Mouse (Mus musculus): ENCODE data around the gene Pramel1.
"Not testable (repeated sequence)": the region's sequence is repeated elsewhere in the genome, so short reads cannot be mapped to it uniquely, and the experiment has no call there.

Gene Pramel1

DNA sequence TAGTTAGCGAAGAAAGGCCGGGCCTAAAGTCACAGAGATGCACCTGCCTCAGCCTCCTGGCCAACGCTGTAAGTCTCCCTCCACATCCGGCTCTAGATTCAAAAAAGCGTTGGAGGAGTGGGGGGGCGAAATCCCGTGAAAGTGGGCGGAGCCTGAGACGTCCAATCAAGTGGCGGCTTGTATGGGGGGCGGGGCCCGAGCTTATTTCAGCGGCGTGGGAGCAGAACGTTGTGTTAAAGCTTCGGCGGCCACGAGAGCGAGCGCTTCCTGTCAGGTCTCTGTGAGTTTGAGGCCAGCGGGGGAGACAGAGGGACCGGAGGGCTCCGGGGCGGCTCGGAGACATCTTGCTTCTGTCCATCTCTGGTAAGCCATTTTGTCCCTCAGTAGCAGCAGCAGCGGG lies at the start of gene Pramel1:
Gene Pramel1 (plus strand): TSS at position 248 of the 400 bp plus-strand sequence.
- in situ Hi-C loops (cut with MboI; ENCODE audit: low pct_unique_long_range_greater_than_20kb in 1 of 2, low sequenced_read_pairs in 2 of 2, unreplicated experiment in 1 of 2), result no loop called here

DNA sequence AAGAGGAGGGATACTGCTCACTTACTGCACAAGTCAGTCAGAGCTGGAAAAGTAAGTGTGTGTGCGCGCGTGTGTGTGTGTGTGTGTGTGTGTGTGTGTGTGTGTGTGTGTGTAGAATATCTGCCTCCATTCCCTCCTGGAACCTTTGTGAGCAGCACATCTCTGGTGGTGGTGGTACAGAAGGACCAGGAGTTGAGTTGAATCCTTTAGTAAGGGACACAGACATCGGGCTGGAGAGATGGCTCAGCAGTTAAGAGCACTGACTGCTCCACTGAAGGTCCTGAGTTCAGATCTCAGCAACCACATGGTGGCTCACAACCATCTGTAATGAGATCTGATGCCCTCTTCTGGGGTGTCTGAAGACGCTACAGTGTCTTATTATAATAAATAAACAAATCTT lies 48.7 kb upstream of the Pramel1 start:
- in situ Hi-C loops (cut with MboI; ENCODE audit: low pct_unique_long_range_greater_than_20kb in 1 of 2, low sequenced_read_pairs in 2 of 2, unreplicated experiment in 1 of 2), result not testable (repeated sequence)

DNA sequence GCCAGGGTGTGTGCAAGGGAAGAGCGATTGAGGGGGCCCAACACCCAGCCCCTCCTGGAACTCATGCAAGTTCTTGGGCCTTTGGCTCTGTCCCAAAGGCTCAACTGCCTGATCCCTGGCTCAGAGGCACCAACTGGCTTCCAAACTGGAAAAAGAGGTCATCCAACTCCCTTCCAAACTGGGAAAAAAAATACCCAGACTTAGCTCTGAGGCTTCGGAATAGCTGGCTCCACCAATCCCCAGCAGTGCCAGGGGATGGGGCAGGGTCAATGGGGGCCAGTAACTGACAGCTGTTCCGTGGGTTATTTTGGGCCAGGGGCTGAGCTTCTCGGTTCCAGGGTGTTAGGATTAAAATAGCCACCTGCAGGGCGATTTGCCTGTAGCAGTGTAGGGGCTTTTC lies 45.5 kb upstream of the Pramel1 start:
- in situ Hi-C loops (cut with MboI; ENCODE audit: low pct_unique_long_range_greater_than_20kb in 1 of 2, low sequenced_read_pairs in 2 of 2, unreplicated experiment in 1 of 2), result no loop called here

DNA sequence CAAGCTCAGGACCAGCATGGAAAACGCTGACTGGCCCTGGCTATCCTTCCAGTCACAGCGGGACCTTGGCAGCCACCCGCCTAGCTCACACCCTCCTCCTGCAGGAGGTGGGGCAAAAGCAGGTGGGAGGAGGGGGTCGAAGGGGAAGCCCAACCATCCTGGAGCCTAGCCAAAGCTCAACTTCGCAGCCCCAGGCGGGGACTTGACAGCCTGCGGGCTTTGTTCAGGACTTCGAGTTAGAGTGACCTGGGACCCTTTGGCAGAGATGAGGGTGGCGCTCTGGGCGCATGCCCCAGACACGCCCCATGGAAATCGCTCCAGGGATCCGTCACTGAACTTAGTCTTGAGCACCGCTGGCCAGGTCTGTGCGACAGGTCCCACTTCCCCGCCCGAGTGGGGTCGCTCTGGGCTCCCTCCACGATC lies 44.7 kb upstream of the Pramel1 start, which contains the start of gene Lrrc38:
Gene Lrrc38 (plus strand): TSS at position 274 of the 423 bp plus-strand sequence.
- in situ Hi-C loops (cut with MboI; ENCODE audit: low pct_unique_long_range_greater_than_20kb in 1 of 2, low sequenced_read_pairs in 2 of 2, unreplicated experiment in 1 of 2), result no loop called here

DNA sequence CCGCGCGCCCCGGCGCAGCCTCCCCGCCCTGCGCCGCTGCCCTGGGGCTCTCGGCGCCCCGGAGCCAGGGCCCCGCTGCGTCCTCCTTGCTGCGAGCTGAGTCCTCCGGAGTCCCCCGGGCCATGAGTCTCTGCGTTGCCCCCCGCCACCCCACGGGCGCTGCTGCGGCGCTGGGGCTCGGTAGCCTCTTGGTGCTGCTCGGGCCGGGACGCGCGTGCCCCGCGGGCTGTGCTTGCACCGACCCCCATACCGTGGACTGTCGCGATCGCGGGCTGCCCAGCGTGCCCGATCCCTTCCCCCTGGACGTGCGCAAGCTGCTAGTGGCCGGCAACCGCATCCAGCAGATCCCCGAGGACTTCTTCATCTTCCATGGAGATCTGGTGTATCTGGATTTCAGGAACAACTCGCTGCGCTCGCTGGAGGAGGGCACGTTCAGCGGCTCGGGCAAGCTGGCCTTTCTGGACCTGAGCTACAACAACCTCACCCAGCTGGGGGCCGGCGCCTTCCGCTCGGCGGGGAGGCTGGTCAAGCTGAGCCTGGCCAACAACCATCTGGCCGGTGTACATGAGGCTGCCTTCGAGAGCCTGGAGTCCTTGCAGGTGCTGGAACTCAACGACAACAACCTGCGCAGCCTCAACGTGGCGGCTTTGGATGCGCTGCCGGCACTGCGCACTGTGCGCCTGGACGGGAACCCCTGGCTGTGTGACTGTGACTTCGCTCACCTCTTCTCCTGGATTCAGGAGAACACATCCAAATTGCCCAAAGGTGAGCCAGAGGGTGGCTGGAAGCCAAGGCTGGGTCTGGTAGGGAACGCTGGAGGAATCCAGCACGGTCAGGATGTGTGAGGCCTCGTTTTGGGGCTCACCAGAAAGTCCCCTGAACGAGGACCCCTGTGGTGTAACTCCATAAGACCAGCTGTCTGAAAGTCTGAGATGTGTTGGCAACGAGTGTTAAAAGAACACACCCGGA lies 43.9 kb upstream of the Pramel1 start:
- in situ Hi-C loops (cut with MboI; ENCODE audit: low pct_unique_long_range_greater_than_20kb in 1 of 2, low sequenced_read_pairs in 2 of 2, unreplicated experiment in 1 of 2), result no loop called here

DNA sequence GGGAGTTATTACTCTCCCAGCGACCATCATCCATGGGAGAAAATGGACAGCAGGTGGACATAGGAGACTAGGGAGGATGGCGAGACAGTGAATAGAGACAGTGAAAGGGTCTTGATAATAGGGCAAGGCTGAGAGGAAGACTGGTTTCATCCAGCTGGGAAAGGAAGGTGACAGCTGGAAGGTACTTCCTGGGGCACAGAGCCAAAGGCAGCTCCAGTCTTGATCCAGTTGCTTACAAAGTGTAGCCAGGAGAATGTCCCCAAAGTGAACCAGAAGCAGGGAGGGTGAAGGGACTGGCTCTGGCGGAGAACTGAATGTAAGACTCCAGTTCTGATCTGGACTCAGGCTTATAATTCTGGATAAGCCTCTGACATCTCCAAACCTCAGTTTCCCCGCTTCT lies 41.9 kb upstream of the Pramel1 start:
- in situ Hi-C loops (cut with MboI; ENCODE audit: low pct_unique_long_range_greater_than_20kb in 1 of 2, low sequenced_read_pairs in 2 of 2, unreplicated experiment in 1 of 2), result no loop called here

DNA sequence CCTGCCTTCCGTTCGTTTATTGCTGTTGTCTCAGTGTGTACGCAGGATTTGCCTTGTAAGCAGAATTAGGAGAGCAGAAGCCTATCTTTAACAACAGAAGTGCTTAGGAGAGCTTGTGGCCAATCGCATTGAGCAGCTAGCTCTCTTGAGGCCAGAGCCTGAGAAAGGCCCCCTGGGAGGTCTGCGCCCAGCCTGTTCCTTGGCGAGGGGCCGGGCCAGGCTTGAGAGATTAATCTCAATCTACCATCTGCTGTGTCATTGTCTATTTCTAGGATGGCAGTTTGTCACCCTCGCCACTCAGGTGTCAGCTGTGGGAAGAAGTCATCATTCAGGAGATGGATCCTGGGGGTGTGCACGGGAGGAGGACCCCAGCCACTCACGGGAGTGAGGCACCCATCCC lies 32.7 kb upstream of the Pramel1 start:
- in situ Hi-C loops (cut with MboI; ENCODE audit: low pct_unique_long_range_greater_than_20kb in 1 of 2, low sequenced_read_pairs in 2 of 2, unreplicated experiment in 1 of 2), result no loop called here

DNA sequence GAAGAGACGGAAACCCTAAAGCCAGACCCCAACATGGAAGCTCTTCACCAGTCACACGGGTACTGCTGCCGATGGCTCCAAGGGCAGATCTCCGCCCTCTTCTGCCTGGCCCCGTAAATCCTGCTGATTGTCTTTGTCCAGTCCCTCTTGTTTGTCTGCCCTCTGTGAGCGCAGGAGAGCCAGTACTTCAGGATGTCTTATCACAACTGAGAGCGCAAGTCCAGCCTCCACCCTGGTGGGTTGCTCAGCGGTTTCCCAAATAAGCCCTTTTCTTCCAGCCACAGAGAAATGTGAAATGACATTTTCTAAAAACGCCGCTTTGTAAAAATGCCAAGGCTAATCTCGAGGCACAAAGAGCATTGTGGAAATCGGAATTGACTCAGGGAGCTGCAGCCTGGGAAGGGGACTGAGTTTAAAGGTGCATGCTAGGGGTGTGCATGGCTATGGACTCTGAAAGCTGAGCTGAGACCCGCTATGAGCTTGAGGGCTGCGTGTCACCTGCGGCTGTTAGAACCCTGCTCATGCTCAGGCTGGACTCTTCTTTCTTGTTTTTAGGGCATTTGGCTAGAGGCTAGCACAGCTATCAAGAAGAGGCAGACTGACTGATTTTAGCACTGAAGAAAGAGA lies 27.7 kb upstream of the Pramel1 start:
- in situ Hi-C loops (cut with MboI; ENCODE audit: low pct_unique_long_range_greater_than_20kb in 1 of 2, low sequenced_read_pairs in 2 of 2, unreplicated experiment in 1 of 2), result no loop called here

DNA sequence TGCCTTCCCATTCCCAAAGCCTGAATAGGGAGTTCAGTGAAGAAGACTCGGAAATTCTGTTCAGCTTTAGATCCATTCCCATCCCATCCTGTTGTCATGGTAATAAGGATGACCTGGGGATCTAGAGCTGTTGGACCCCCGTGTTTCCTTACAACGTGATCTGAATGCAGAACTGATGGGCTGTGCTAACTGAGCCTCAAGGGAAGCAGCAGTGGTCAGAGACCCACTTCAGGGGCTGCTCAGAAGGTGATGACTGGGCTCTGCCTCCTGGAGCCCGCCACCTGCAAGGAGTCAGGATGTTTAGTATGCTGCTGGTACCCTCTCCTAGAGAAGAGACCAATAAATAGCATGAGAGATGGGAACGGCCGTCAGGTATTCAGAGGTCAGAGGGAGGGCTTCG lies 14.7 kb upstream of the Pramel1 start:
- in situ Hi-C loops (cut with MboI; ENCODE audit: low pct_unique_long_range_greater_than_20kb in 1 of 2, low sequenced_read_pairs in 2 of 2, unreplicated experiment in 1 of 2), result no loop called here

DNA sequence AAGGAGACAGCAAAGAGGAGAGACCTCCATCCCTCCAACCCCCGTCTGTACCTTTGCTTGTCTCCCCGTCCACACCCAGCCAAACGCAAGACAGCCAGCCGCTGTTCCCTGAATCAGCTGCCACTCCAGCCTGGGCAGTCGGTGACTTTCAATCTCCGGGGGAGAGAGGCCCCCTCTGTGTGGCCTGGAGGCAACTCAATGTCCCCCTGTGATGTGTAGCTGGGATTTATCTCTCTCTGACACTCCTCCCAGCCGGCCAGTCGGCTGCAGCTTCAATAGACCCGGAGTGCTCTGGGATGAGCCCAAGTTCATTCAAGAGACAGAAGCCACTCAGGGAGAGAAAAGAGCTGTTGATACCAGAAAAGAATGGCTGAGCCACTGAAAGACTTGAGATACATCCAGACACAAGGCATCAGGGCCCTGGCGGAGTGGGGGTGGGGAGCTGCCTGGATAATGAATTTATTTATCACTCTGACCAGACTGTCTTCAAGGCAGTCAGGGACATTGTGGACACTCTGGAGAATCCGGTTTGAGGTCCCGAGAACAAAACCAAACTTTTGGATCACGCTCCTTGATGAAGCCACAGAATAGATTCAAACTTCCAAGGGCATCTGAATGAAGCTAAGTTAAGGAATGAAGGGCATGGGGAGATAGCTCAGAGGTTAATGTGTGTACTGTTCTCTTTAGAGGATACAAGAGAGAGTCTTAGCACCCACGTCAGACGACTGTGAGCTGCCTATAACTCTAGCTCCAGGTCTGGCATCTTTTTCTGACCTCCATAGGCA lies 14.1 kb upstream of the Pramel1 start:
- in situ Hi-C loops (cut with MboI; ENCODE audit: low pct_unique_long_range_greater_than_20kb in 1 of 2, low sequenced_read_pairs in 2 of 2, unreplicated experiment in 1 of 2), result no loop called here

DNA sequence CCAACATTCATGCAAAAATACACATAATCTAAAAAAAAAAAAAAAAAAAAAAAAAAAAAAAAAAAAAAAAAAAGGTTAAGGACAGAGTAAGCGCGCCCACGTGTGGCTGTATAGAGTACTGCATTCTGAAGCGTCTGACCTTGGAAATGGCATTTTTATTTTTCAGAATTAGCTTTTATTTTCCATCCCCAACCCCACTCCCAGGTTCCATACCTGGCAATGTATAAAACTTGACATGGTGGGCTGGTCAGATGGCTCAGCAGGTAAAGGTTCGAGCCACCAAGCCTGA lies 13.6 kb upstream of the Pramel1 start:
- in situ Hi-C loops (cut with MboI; ENCODE audit: low pct_unique_long_range_greater_than_20kb in 1 of 2, low sequenced_read_pairs in 2 of 2, unreplicated experiment in 1 of 2), result no loop called here

DNA sequence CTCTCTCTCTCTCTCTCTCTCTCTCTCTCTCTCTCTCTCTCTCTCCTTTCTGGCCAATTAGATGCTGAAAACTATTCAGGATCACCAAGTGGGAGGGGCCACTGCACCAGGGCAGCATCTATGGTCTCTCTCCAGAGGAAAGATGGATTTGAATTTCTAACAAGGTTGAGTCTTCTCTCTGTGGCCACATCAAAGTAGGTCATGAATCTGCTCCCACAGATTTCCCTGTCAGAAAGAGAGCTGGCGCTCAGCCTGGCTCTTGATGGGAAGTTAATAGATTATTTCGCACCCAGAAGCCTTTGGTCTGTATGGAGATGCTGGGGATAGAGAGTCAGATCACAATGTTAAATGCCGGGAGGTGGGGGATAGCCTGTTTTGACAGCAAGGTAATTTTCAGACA lies 12.1 kb upstream of the Pramel1 start:
- in situ Hi-C loops (cut with MboI; ENCODE audit: low pct_unique_long_range_greater_than_20kb in 1 of 2, low sequenced_read_pairs in 2 of 2, unreplicated experiment in 1 of 2), result no loop called here

DNA sequence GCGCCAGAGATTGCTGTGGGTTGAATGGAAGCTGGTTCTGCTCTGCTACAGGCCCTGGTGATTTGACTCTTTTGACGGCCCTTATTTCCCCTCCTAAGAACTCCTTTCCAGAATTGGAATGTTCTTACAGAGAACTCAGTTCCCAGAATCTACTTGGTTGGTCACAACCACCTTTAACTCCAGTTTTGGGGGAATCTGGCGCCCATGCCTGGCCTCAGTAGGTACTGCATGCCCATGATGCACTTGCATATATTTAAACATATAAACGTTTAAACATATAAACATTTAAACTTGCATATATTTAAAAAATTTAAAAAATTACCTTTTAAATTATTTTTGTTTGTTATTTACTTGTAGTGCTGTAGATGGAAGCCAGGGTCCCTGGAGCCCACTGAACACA lies 10.6 kb upstream of the Pramel1 start:
- in situ Hi-C loops (cut with MboI; ENCODE audit: low pct_unique_long_range_greater_than_20kb in 1 of 2, low sequenced_read_pairs in 2 of 2, unreplicated experiment in 1 of 2), result no loop called here

DNA sequence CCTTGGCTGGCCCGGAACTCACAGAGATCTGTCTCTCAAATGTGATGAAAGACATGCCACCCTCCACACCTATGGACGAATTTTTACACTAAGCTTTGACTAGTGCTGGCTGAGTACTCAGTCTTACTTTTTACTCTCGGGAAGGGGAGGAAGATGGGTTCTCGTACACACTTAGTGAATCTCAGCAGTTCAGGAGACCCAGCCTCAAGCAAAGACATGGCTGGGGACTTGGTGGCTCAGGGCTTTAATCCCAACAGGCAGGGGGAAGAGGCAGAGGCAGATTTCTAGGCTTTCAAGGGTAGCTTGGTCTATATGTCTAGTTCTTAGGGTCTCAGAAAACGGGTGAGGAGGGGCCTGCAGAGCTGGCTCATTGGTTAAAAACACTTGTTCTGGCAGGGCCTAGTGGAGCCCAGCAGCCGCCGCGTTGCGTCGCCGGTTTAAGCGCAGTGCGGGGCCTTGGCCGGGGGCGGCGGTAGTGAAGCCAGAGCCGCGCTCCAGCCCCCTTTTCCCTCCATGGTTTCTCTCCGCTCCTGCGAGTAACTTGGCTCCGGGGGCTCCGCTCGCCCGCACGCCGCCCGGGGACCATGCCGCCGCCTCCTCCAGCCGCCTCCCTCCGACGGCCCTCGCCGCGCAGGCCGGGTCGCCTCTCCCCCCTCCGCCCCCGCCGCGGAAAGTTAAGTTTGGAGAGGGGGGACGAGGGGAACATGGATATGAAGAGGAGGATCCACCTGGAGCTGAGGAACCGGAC lies 5.1 kb upstream of the Pramel1 start:
- in situ Hi-C loops (cut with MboI; ENCODE audit: low pct_unique_long_range_greater_than_20kb in 1 of 2, low sequenced_read_pairs in 2 of 2, unreplicated experiment in 1 of 2), result no loop called here

DNA sequence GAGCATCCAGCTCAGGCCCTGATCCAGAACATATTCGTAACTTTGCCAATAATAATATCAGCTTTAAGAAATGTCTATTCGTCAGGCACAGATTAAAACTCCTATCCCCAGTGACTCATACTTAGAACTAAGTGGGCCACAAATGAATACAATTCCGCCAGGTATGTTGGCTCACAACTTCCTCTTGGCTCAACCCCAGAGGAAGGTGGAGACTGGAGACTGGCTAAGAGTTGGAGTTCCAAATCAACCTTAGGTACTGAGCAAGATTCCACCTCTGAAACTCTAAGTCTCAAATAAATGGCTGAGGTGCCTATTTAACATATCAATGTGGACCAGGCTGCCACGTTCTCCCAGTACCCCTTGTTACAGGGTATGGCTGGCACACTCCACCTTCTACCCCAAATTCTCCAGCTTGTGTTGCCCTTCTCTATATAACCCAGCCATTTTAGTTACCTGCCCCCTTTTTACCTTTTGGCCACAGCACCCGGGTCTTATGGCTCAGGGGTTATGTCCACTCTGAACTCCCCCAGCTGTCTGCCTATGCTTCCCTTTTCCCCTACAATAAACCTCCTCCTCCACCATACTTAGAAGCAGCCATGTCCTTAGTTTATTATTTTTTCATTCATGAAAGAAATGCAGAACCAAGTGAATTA lies 17.5 kb downstream of the Pramel1 start:
- in situ Hi-C loops (cut with MboI; ENCODE audit: low pct_unique_long_range_greater_than_20kb in 1 of 2, low sequenced_read_pairs in 2 of 2, unreplicated experiment in 1 of 2), result no loop called here

DNA sequence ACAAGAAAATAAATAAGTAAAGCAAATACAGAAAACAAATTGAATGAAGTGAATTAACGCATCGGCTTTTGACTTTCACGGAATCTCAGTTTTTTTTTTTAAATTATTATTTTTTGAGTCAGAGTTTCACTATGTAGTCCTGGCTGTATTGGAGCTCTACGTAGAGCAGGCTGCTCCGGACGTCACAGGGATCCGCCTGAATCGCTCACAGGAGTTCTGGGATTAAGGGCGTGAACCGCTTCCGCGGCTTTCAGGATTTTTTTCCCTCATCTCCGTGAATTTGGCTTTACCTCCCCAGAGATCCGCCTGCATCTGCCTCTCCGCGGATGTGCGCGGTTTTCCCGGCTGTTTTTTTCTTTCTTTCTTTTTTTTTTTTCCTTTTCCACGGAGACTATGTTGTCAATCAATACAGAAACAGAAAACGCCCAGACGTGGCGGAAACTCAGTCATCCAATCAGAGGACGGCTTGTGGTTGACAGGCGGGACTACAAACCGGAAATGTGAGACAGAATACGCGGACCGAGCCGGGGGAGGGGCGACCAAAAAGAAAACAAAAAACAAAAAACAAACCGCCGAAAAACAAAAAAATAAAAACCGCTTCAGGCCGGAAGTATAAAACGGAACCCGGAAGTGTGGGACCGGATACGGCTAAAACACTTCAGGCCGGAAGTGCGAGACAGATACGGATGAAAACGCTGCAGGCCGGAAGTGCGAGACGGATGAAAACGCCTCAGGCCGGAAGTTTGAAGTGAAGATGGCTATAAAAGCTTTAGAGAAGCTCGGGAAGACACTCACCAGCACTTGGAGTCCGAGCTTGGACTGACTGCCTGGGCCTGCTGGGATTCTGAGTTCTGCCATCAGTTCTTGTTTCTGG lies 18.2 kb downstream of the Pramel1 start, which contains the start of gene Pramef8:
Gene Pramef8 (plus strand): TSS at position 208 of the 874 bp plus-strand sequence.
- in situ Hi-C loops (cut with MboI; ENCODE audit: low pct_unique_long_range_greater_than_20kb in 1 of 2, low sequenced_read_pairs in 2 of 2, unreplicated experiment in 1 of 2), result no loop called here

DNA sequence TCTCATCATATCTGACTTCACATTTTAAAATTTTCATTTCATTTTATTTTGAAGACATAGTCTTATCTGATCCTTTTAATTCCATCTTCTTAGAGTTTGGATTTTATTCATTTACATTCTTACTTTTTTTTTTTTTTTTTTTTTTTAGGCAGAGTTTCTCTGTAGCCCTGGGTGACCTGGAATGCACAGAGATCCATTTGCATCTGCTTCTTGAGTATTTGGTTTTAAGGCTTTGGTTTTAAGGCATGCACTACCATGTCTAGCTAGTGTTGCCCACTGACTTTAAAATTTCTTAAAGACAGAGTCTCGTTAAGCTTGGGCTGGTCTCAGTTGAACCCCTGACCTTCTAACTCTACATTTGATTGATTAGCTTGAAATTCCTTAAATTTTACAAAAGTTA lies 19.4 kb downstream of the Pramel1 start:
- in situ Hi-C loops (cut with MboI; ENCODE audit: low pct_unique_long_range_greater_than_20kb in 1 of 2, low sequenced_read_pairs in 2 of 2, unreplicated experiment in 1 of 2), result no loop called here
